Mouse (Mus musculus) lung, postnatal 0 days (tissue): ENCODE data around the gene Osbpl3.

ENCODE experiments used
- CTCF ChIP-seq: IDR thresholded peaks from 2 replicates; pipeline ENCODE4 v1.5.1; 2016; ENCODE audit warnings: antibody characterized with exemption, mild to moderate bottlenecking
- EP300 ChIP-seq: IDR thresholded peaks from 2 replicates; pipeline ENCODE4 v1.6.1; 2016; ENCODE audit warnings: antibody characterized with exemption, mild to moderate bottlenecking, control low read depth

DNA sequence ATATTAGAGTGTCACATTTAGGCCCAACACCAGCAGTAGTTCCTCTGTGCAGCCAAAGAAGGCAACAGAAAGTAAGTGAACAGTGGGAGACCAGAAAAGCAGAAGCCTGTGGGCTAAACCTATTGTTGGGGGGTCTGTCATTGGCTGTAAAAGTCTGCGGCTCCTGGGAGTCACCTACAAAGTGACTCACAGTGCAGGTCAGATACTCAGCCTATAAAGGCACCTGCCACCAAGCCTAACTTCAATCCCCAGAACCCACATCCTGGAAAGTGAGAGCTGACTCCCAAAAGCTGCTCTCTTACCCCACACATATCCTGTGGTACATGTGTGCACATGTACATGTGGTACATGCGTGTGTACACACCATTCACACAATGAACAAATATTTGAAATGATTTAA lies 124.5 kb downstream of the Osbpl3 start:
- TF ChIP-seq CTCF (no peak), EP300 (no peak)
